ENCODE assay signal across 23 mouse cellular contexts in the genomic region with DNA sequence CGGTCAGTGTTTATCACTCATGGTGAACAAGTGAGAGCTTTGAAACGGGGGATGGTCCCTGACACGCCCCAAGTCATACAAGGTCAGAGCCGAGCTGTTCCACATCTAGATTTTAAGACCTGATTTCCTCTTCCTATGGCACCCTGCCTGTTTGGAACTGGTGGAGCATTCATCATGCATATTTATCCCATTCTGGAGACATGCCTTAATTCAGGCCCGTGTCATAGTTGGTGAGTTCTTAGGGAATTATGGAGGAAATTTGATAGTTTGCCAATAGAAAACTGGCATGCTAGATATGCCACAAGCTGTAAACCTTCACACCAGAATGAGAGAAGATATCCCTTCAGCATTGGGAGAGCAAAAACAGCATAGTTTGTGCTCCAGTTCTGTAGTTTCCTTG. TPM values are rescaled to one million over a fixed set of nuclear protein-coding genes. Genes with fewer than 3 reads are reported as not detected.
DNase-seq lines count a peak whose midpoint lies in the region; ATAC-seq and TF ChIP-seq lines count a peak whose summit lies in the region.
"Had no signal": no experiment of that assay in that cellular context is flagged by ENCODE, and none has a peak within 500 bp of the region (broad histone marks: within the 10 kb centered on the region; RNA-seq: fewer than 3 reads in every experiment).

No protein-coding gene starts in this region.

- no peak for TF ChIP-seq CTCF in brain, embryonic 14.5 days (IDR thresholded peaks at IDR 0.05; ENCODE audit: borderline replicate concordance, extremely low read depth, insufficient read depth, insufficient read length)

- 34% methylated on average over 5 of the region's 5 CpGs for WGBS in kidney, embryonic 14.5 days

- no peak overlapping the region for H3K4me3 ChIP-seq in kidney, embryonic 14.5 days (ENCODE audit: low read length)
- H3K4me3 ChIP-seq: embryonic facial prominence, embryonic 15.5 days; heart, adult 2 months; heart, embryonic 13.5 days; hindbrain, embryonic 12.5 days had no signal

- no peak overlapping the region for H3K4me2 ChIP-seq in kidney, embryonic 14.5 days (replicated peaks; ENCODE audit: low read depth, low read length)
- H3K4me2 ChIP-seq: embryonic facial prominence, embryonic 15.5 days; heart, embryonic 13.5 days; hindbrain, embryonic 12.5 days had no signal

- no peaks in the 10 kb centered on the region for H3K9me3 ChIP-seq in kidney, embryonic 14.5 days (ENCODE audit: control insufficient read depth, low read length)
- H3K9me3 ChIP-seq: embryonic facial prominence, embryonic 15.5 days; heart, embryonic 13.5 days; hindbrain, embryonic 12.5 days had no signal

- H3K36me3 ChIP-seq in kidney, embryonic 14.5 days (ENCODE audit: control insufficient read depth, insufficient read depth, low read length), result no peaks in the 10 kb centered on the region
- H3K36me3 ChIP-seq: embryonic facial prominence, embryonic 15.5 days; heart, embryonic 13.5 days; hindbrain, embryonic 12.5 days had no signal

- H3K27ac ChIP-seq in kidney, embryonic 14.5 days (ENCODE audit: low read depth, low read length), result no peak overlapping the region
- H3K27ac ChIP-seq: embryonic facial prominence, embryonic 15.5 days; heart, adult 2 months; heart, embryonic 13.5 days; hindbrain, embryonic 12.5 days; kidney, postnatal 0 days had no signal

- DNase-seq in cerebellum, postnatal 10 days, result peak; percentile 49 to 54
- DNase-seq in cerebellum, postnatal 36 days, result no peak
- DNase-seq in kidney, adult 11 months, result peak; percentile 30
- peak; percentile 85 for DNase-seq in brain, embryonic 14.5 days (ENCODE audit: low read depth)
- peak; percentile 51 for DNase-seq in kidney, postnatal 14 days
- DNase-seq: adrenal gland, postnatal 10 days; cerebellum, adult 8-10 months; gastrocnemius, postnatal 36 days; heart, adult 2 months; heart, postnatal 14 days; layer of hippocampus, postnatal 36 days; midbrain, embryonic 14.5 days; thymus, adult 18-20 months; thymus, postnatal 36 days had no signal

- TF ChIP-seq POLR2A in brain, embryonic 14.5 days (IDR thresholded peaks at IDR 0.05; ENCODE audit: borderline replicate concordance, extremely low read depth, insufficient read depth, insufficient read length, poor library complexity, severe bottlenecking), result no peak

- no peaks in the 10 kb centered on the region for H3K4me1 ChIP-seq in kidney, embryonic 14.5 days (ENCODE audit: control insufficient read depth, insufficient read depth, low read length)
- H3K4me1 ChIP-seq: embryonic facial prominence, embryonic 15.5 days; hindbrain, embryonic 12.5 days had no signal

- no peaks in the 10 kb centered on the region for H3K27me3 ChIP-seq in kidney, embryonic 14.5 days (ENCODE audit: control insufficient read depth, insufficient read depth, low read length)
- H3K27me3 ChIP-seq: embryonic facial prominence, embryonic 15.5 days; heart, embryonic 13.5 days; hindbrain, embryonic 12.5 days had no signal

- no peak overlapping the region for H3K9ac ChIP-seq in kidney, embryonic 14.5 days (ENCODE audit: low read depth, low read length)
- H3K9ac ChIP-seq: embryonic facial prominence, embryonic 15.5 days; heart, embryonic 13.5 days; hindbrain, embryonic 12.5 days had no signal

- ATAC-seq in kidney, embryonic 14.5 days (ENCODE audit: low FRiP score, low TSS enrichment), result no peak
- ATAC-seq in frontal cortex, adult (ENCODE audit: low TSS enrichment), result no peak
- ATAC-seq: activated CD4-positive, CD25-positive, alpha-beta regulatory T cell, adult 4 months; inflammation-experienced regulatory T-cells, adult 6 months; lung, postnatal 0 days had no signal

RNA-seq across cellular contexts. Expression of a gene that starts 8.4 kb away (rescaled TPM):
- polyA plus RNA-seq in kidney, embryonic 14.5 days (2014; fragmentation: Nextera tagmentation; extraction: Ambion mirVana), result 4.4 and 8.7 TPM in 2 replicates
- 24.6 and 28.4 TPM in 2 replicates for polyA plus RNA-seq in brain, embryonic 14.5 days (2012; rRNA removed)

Comparison
In these comparisons a context has a peak if more than half of its experiments do, and no peak if none do; other contexts are left out.
1. DNase-seq: peak in cerebellum, postnatal 10 days (2 of 2), kidney, adult 11 months (single experiment), brain, embryonic 14.5 days (single experiment) and kidney, postnatal 14 days (single experiment); none in cerebellum, postnatal 36 days (0 of 2).